Mouse (Mus musculus): ENCODE data around the gene Lad1.

GRCm38 (mm10) chr1:135789815-135790214, 28.6 kb upstream of the Lad1 start:
- TF ChIP-seq CTCF (IDR thresholded peaks at IDR 0.05; ENCODE audit: control insufficient read depth, insufficient read depth, insufficient read length) (peak; percentile 39), CEBPB (IDR thresholded peaks at IDR 0.05; ENCODE audit: low read depth) (no peak), USF1 (IDR thresholded peaks at IDR 0.05; ENCODE audit: low read depth) (no peak), MAX (IDR thresholded peaks at IDR 0.05) (no peak)
